Mouse (Mus musculus): ENCODE results near the gene Ankrd33b.

DNA sequence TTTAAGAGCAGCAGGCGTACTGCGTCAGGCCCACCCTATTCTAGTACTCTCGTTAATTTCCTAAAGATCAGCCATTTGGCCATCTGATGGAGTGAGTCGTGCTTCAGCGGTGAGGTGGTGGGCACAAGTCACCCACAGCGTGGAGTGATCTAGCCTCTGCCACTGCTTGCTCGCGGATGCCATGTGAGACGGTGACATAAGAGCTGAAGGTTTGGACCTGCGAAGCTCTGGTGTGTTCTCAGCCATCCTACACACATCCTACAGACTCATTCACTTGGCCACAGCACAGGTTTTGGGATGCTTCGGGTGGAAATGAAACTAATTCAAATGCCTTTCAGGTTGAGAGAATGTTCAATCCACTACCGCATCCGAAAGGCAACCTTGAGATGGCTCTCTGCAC, 31.2 kb upstream of the Ankrd33b start:
- TF ChIP-seq CTCF (IDR thresholded peaks at IDR 0.05; ENCODE audit: extremely low read depth, insufficient read depth, insufficient read length, insufficient replicate concordance) = no peak
- no peak for TF ChIP-seq POLR2A (IDR thresholded peaks at IDR 0.05; ENCODE audit: low read depth, low read length)
